Mouse (Mus musculus) lung, embryonic 14.5 days (tissue): Measurements from ENCODE around the gene Zswim1. TPM values are rescaled to one million over a fixed set of nuclear protein-coding genes. Genes with fewer than 3 reads are reported as not detected.
"Not testable (repeated sequence)": the region's sequence is repeated elsewhere in the genome, so short reads cannot be mapped to it uniquely, and the experiment has no call there.

Experiments
- ATAC-seq: fragments of 200-750 bp; cut with Nextera tagmentation; 2 replicates; pipeline ENCODE4 v1.8.0; 2017; ENCODE audit warnings: mild to moderate bottlenecking, moderate TSS enrichment, moderate library complexity; ENCODE audit not compliant: insufficient read depth
- DNase-seq: peaks from one replicate; pipeline ENCODE4 v3.0.0-alpha.2; 2015
- H3K27ac ChIP-seq: fragments of 300-500 bp; sonication (generic); 2 replicates; pipeline ENCODE4 v1.5.1; 2014; ENCODE audit warnings: low read depth, mild to moderate bottlenecking, moderate library complexity
- H3K27me3 ChIP-seq: fragments of 300-500 bp; sonication (generic); 2 replicates; pipeline ENCODE4 v1.6.1; 2014; ENCODE audit warnings: low read length, control low read depth; ENCODE audit not compliant: insufficient read depth
- H3K36me3 ChIP-seq: fragments of 300-500 bp; sonication (generic); 2 replicates; pipeline ENCODE4 v1.6.1; 2014; ENCODE audit warnings: control low read depth; ENCODE audit not compliant: insufficient read depth
- H3K4me1 ChIP-seq: fragments of 300-500 bp; sonication (generic); 2 replicates; pipeline ENCODE4 v1.6.1; 2014; ENCODE audit warnings: antibody characterized with exemption, control low read depth; ENCODE audit not compliant: insufficient read depth
- H3K4me2 ChIP-seq: fragments of 300-500 bp; sonication (generic); 2 replicates; pipeline ENCODE4 v1.6.1; 2014; ENCODE audit warnings: mild to moderate bottlenecking
- H3K4me3 ChIP-seq: fragments of 300-500 bp; sonication (generic); 2 replicates; pipeline ENCODE4 v1.5.1; 2014; ENCODE audit warnings: low read depth, low read length
- H3K9ac ChIP-seq: fragments of 300-500 bp; sonication (generic); 2 replicates; pipeline ENCODE4 v1.6.1; 2014
- H3K9me3 ChIP-seq: fragments of 300-500 bp; sonication (generic); 2 replicates; pipeline ENCODE4 v1.6.1; 2016; ENCODE audit warnings: low read depth, low read length, control low read depth
- CTCF ChIP-seq: IDR thresholded peaks from 2 replicates; pipeline ENCODE4 v1.5.1; 2016; ENCODE audit warnings: antibody characterized with exemption, low read depth
- WGBS: fragments of 180-500 bp; shearing (Covaris S2); extraction: QIAGEN DNeasy Blood & Tissue Kit; methylation state at CpG from one replicate; pipeline ENCODE4 v1.1.7; 2014; 5-methylcytosine and 5-hydroxymethylcytosine counted together
- polyA plus RNA-seq: library from polyadenylated mRNA; unstranded; fragments of >200 nt; fragmentation: Nextera tagmentation; extraction: Ambion mirVana; gene quantifications from 2 replicates; pipeline ENCODE4 v1.2.1, GENCODE M21; 2014

Zswim1 gene
- polyA plus RNA-seq, 1 experiment from 2014 or later = 21.1 TPM

- WGBS = 35% methylated on average over 8 of the region's 8 CpGs
- ATAC-seq (no peak), DNase-seq (no peak)
Measured at GRCm38 (mm10) chr2:164834531-164834930, 12.0 kb downstream of the Zswim1 start.

GRCm38 (mm10) chr2:164835164-164835563 is 12.7 kb downstream of the Zswim1 start:
- Histone ChIP-seq H3K9me3 (no peaks in the 10 kb centered on the region), H3K36me3 (peaks cover 45% of the 10 kb centered on the region), H3K27me3 (no peaks in the 10 kb centered on the region), H3K4me2 (peak overlapping the region; percentile 98), H3K4me3 (no peak overlapping the region), H3K9ac (no peak overlapping the region; the same call in 1 of the 2 replicates), H3K4me1 (0 out of 2 replicates have a peak, but pooled peaks cover 2% of the 10 kb centered on the region), H3K27ac (no peak overlapping the region)
- no peak for ATAC-seq
- 88% methylated on average over 4 of the region's 4 CpGs for WGBS
- no peak for DNase-seq
- TF ChIP-seq CTCF = no peak

More at GRCm38 (mm10) chr2:164834531-164834930, 12.0 kb downstream of the Zswim1 start:
- H3K4me3 ChIP-seq = peak overlapping the region; percentile 73
- H3K4me2 ChIP-seq = peak overlapping the region; percentile 98
- TF ChIP-seq CTCF = 0 out of 2 replicates have a peak, but pooled peaks have one; percentile 18
- H3K4me1 ChIP-seq = 0 out of 2 replicates have a peak, but pooled peaks cover 2% of the 10 kb centered on the region
- H3K9ac ChIP-seq = peak overlapping the region; percentile 72
- peak overlapping the region; percentile 36; the same call in 1 of the 2 replicates for H3K27ac ChIP-seq
- H3K36me3 ChIP-seq = peaks cover 38% of the 10 kb centered on the region
- H3K27me3 ChIP-seq = no peaks in the 10 kb centered on the region
- H3K9me3 ChIP-seq = no peaks in the 10 kb centered on the region

GRCm38 (mm10) chr2:164845782-164846181 is 23.3 kb downstream of the Zswim1 start:
- Histone ChIP-seq H3K27ac (no peak overlapping the region), H3K36me3 (peaks cover 40% of the 10 kb centered on the region), H3K4me3 (no peak overlapping the region), H3K4me2 (no peak overlapping the region), H3K27me3 (no peaks in the 10 kb centered on the region), H3K9ac (no peak overlapping the region), H3K9me3 (no peaks in the 10 kb centered on the region; the same call in 1 of the 2 replicates), H3K4me1 (no peaks in the 10 kb centered on the region)
- 57% methylated on average over 3 of the region's 3 CpGs for WGBS
- DNase-seq (peak; percentile 48), ATAC-seq (no peak)
- TF ChIP-seq CTCF = peak; percentile 54

DNA sequence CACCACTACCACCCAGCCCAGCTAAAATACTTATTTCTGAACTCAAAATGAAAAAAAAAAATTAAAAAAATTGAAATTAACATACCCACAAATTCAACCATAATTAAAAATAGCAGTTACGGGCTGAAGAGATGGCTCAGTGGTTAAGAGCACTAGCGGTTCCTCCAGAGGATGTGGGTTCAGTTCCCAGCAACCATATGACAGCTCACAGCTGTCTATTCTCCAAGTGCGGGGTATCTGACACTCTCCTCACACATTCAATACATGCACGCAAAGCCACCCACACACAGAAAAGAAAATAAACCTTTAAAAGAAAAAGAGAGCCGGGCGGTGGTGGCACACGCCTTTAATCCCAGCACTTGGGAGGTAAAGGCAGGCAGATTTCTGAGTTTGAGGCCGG is 27.6 kb downstream of the Zswim1 start:
- H3K9me3 ChIP-seq = no peaks in the 10 kb centered on the region; the same call in 1 of the 2 replicates
- H3K36me3 ChIP-seq = peaks cover 36% of the 10 kb centered on the region
- 0 out of 2 replicates have a peak, but pooled peaks cover 4% of the 10 kb centered on the region for H3K4me1 ChIP-seq
- DNase-seq (no peak), ATAC-seq (no peak)
- no peaks in the 10 kb centered on the region for H3K27me3 ChIP-seq
- TF ChIP-seq CTCF = no peak
- no peak overlapping the region for H3K4me2 ChIP-seq
- no peak overlapping the region for H3K4me3 ChIP-seq
- WGBS = 62% methylated on average over 8 of the region's 8 CpGs
- no peak overlapping the region for H3K9ac ChIP-seq
- no peak overlapping the region for H3K27ac ChIP-seq

DNA sequence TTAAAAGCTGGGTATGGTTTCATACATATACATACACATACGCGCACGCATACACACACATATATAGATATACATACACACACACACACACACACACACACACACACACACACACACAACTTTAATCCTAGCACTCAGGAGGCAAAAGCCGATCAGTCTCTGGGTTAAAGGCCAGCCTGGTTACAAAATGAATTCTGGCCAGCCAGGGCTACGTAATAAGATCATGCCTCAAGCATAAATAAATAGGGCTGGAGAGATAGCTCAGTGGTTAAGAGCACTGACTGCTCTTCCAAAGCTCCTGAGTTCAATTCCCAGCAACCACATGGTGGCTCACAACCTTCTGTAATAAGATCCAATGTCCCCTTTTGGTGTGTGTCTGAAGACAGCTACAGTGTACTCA is 33.1 kb downstream of the Zswim1 start:
- Histone ChIP-seq H3K4me2 (peak overlapping the region; percentile 98), H3K4me1 (peaks cover 12% of the 10 kb centered on the region; the same call in 1 of the 2 replicates), H3K36me3 (peaks cover 23% of the 10 kb centered on the region), H3K4me3 (0 out of 2 replicates have a peak overlapping the region, but pooled peaks have one; percentile 63)
- not testable (repeated sequence) for H3K27me3 ChIP-seq, H3K9ac ChIP-seq, DNase-seq, H3K27ac ChIP-seq, ATAC-seq, H3K9me3 ChIP-seq
- 72% methylated on average over 5 of the region's 5 CpGs for WGBS

DNA sequence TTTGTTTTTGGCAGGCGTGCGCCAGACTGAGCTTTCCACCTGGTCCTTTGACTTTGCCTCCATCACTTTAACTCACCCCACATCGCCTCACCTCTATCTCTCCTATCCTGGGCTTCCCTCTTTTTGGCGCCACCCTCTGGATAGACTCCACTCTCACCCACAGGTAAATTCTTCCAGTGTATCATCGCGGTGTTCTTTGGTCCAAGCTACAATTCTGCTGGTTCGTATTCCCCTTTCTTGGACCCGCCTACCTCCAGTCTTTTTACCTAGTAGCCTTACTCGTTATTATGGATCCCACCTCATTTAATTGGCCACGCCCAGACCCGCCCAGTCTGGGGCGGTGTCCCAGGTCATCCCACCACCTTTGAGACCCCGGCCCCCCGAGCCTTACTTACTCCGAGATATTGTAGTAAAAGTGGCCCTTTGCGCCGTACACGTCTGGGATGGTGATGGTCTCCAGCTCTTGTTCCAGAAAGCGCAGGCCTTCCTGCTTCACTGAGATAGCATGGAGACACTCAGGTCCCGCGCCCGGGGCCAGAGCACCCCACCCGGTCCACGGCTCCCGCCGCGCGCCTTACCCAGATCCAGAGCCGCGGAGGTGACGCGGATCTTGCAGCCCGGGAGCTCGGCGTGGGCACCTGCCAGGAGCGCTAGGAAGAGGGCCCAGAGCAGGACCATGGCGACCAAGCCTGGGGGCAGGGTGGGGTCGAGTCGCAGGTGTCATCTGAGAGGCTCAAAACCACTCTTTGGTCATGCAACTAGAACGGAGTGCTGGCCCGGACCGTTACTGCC is 34.0 kb downstream of the Zswim1 start:
- Histone ChIP-seq H3K27ac (no peak overlapping the region), H3K4me2 (peak overlapping the region; percentile 98), H3K4me1 (peaks cover 19% of the 10 kb centered on the region)

More for the DNA sequence above, 34.0 kb downstream of the Zswim1 start:
- TF ChIP-seq CTCF = peak; percentile 32
- WGBS = under 1% methylated on average over 42 of the region's 42 CpGs
- no peak for DNase-seq
- H3K27me3 ChIP-seq = peaks cover 6% of the 10 kb centered on the region; the same call in 1 of the 2 replicates
- no peaks in the 10 kb centered on the region for H3K9me3 ChIP-seq
- peaks cover 21% of the 10 kb centered on the region for H3K36me3 ChIP-seq
- ATAC-seq = peak; percentile 15; the same call in 1 of the 2 replicates
- H3K9ac ChIP-seq = peak overlapping the region; percentile 57
- H3K4me3 ChIP-seq = peak overlapping the region; percentile 63
